Mouse (Mus musculus) hindbrain, embryonic 15.5 days (tissue): Measurements from ENCODE around the gene Kcnma1. TPM values are rescaled to one million over a fixed set of nuclear protein-coding genes. Genes with fewer than 3 reads are reported as not detected.

Source experiments
- ATAC-seq: fragments of 200-750 bp; cut with Nextera tagmentation; 2 replicates; pipeline ENCODE4 v1.8.0; 2017; ENCODE audit warnings: low read depth, moderate number of reproducible peaks, moderate TSS enrichment; ENCODE audit not compliant: low FRiP score
- H3K27ac ChIP-seq: fragments of 300-500 bp; sonication (generic); replicated peaks from 2 replicates; pipeline ENCODE4 v1.5.1; 2015; ENCODE audit warnings: mild to moderate bottlenecking, inconsistent platforms
- H3K27me3 ChIP-seq: fragments of 300-500 bp; sonication (generic); 2 replicates; pipeline ENCODE4 v1.6.1; 2015; ENCODE audit warnings: control low read depth, inconsistent platforms
- H3K36me3 ChIP-seq: fragments of 300-500 bp; sonication (generic); 2 replicates; pipeline ENCODE4 v1.6.1; 2015; ENCODE audit warnings: control low read depth, inconsistent platforms
- H3K4me1 ChIP-seq: fragments of 300-500 bp; sonication (generic); replicated peaks from 2 replicates; pipeline ENCODE4 v1.6.1; 2015; ENCODE audit warnings: control low read depth, inconsistent platforms
- H3K4me2 ChIP-seq: fragments of 300-500 bp; sonication (generic); 2 replicates; pipeline ENCODE4 v1.6.1; 2015; ENCODE audit warnings: moderate library complexity, mild to moderate bottlenecking, inconsistent platforms
- H3K4me3 ChIP-seq: fragments of 300-500 bp; sonication (generic); 2 replicates; pipeline ENCODE4 v1.5.1; 2015; ENCODE audit warnings: mild to moderate bottlenecking, inconsistent platforms
- H3K9ac ChIP-seq: fragments of 300-500 bp; sonication (generic); 2 replicates; pipeline ENCODE4 v1.6.1; 2015; ENCODE audit warnings: inconsistent platforms
- H3K9me3 ChIP-seq: fragments of 300-500 bp; sonication (generic); 2 replicates; pipeline ENCODE4 v1.6.1; 2016; ENCODE audit warnings: control low read depth, inconsistent platforms
- WGBS: fragments of 180-500 bp; shearing (Covaris S2); methylation state at CpG from one replicate; pipeline ENCODE4 v1.1.7; 2015; 5-methylcytosine and 5-hydroxymethylcytosine counted together
- polyA plus RNA-seq: library from polyadenylated mRNA; unstranded; fragments of >200 nt; fragmentation: Nextera tagmentation; extraction: Ambion mirVana; gene quantifications from 2 replicates; pipeline ENCODE4 v1.2.1, GENCODE M21; 2015

Gene Kcnma1
- polyA plus RNA-seq = 16.6 and 17.1 TPM in 2 replicates

DNA sequence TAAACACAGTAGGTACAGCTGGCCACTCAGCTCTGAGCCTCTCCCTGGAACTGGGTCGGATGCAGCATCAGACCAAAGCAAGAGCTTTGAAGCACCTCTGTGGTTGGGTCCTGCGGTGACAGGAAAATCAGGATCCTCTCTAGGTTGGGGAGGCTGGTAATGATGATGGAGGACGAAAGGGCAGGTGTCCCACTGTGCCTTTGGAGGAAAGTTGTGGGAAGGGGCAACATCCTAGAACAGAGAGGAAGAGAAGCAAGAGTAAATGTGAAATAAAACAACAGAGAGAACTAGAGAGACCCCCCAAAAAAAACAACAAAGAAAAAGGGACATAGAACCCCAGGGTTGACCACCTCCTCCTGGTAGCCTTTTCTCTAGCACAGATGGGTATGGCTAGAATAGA is at the start of gene Kcnma1:
Gene Kcnma1 (minus strand): TSS at position 101 of the 400 bp plus-strand sequence.
- no peak within 1 kb of the TSS for H3K9ac ChIP-seq
- no peak within 1 kb of the TSS for H3K4me2 ChIP-seq
- no peak within 1 kb of the TSS for H3K27ac ChIP-seq
- no peaks in the 10 kb centered on the region for H3K36me3 ChIP-seq
- no peak for ATAC-seq
- no peaks in the 10 kb centered on the region for H3K27me3 ChIP-seq
- no peaks in the 10 kb centered on the region for H3K4me1 ChIP-seq
- 58% methylated on average over 3 of the region's 3 CpGs for WGBS
- H3K4me3 ChIP-seq = no peak within 1 kb of the TSS
- H3K9me3 ChIP-seq = no peaks in the 10 kb centered on the region

- Histone ChIP-seq H3K4me3 (no peak overlapping the region), H3K27me3 (no peaks in the 10 kb centered on the region), H3K9ac (no peak overlapping the region), H3K36me3 (no peaks in the 10 kb centered on the region), H3K9me3 (no peaks in the 10 kb centered on the region), H3K4me1 (no peaks in the 10 kb centered on the region), H3K4me2 (no peak overlapping the region), H3K27ac (no peak overlapping the region)
- no peak for ATAC-seq
- WGBS = 40% methylated on average over 8 of the region's 8 CpGs
Measured at GRCm38 (mm10) chr14:24059747-24060146, 45.5 kb upstream of the Kcnma1 start.

GRCm38 (mm10) chr14:24059287-24059686 is 45.0 kb upstream of the Kcnma1 start:
- Histone ChIP-seq H3K4me3 (no peak overlapping the region), H3K27ac (no peak overlapping the region), H3K27me3 (no peaks in the 10 kb centered on the region), H3K9ac (no peak overlapping the region), H3K36me3 (no peaks in the 10 kb centered on the region), H3K9me3 (no peaks in the 10 kb centered on the region), H3K4me1 (no peaks in the 10 kb centered on the region), H3K4me2 (no peak overlapping the region)
- ATAC-seq = no peak
- WGBS = 89% methylated on average over 4 of the region's 4 CpGs

- Histone ChIP-seq H3K4me2 (no peak overlapping the region), H3K36me3 (no peaks in the 10 kb centered on the region), H3K27ac (no peak overlapping the region), H3K9ac (no peak overlapping the region), H3K4me3 (no peak overlapping the region), H3K9me3 (no peaks in the 10 kb centered on the region), H3K27me3 (no peaks in the 10 kb centered on the region), H3K4me1 (no peaks in the 10 kb centered on the region)
- WGBS = 83% methylated on average over 2 of the region's 2 CpGs
- ATAC-seq = no peak
Measured at GRCm38 (mm10) chr14:24051821-24052220, 37.5 kb upstream of the Kcnma1 start.

DNA sequence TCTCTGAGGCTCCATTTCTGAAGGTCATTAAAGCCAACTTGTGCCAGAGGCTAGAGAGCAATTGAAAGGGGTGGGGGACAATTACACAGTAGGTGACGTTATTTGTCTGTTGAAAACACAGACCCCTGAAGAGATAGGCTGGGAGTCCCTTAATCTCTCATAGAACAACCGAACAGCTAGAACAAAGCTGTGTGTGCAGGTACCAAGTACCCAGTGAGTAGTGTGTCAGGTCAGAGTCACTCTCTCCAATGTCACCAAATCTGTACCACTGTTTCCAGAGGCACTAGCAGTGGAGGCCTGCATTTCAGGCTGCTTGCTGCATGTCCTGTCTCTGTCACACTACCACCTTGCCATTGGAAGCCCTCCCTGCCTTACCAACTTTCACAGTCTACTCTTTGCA is 22.3 kb upstream of the Kcnma1 start:
- Histone ChIP-seq H3K27me3 (no peaks in the 10 kb centered on the region), H3K4me3 (no peak overlapping the region), H3K4me1 (no peaks in the 10 kb centered on the region), H3K4me2 (no peak overlapping the region), H3K27ac (no peak overlapping the region), H3K9ac (no peak overlapping the region), H3K9me3 (no peaks in the 10 kb centered on the region), H3K36me3 (no peaks in the 10 kb centered on the region)
- WGBS = 38% methylated on average over 2 of the region's 2 CpGs
- ATAC-seq = no peak

- no peak for ATAC-seq
- H3K9me3 ChIP-seq = no peaks in the 10 kb centered on the region
- H3K36me3 ChIP-seq = no peaks in the 10 kb centered on the region
- H3K4me1 ChIP-seq = no peaks in the 10 kb centered on the region
- no peak overlapping the region for H3K4me3 ChIP-seq
- H3K27ac ChIP-seq = no peak overlapping the region
- no peak overlapping the region for H3K9ac ChIP-seq
- 38% methylated on average over 4 of the region's 4 CpGs for WGBS
- H3K27me3 ChIP-seq = no peaks in the 10 kb centered on the region
- H3K4me2 ChIP-seq = no peak overlapping the region
Measured at GRCm38 (mm10) chr14:24036208-24036535, 21.9 kb upstream of the Kcnma1 start.

DNA sequence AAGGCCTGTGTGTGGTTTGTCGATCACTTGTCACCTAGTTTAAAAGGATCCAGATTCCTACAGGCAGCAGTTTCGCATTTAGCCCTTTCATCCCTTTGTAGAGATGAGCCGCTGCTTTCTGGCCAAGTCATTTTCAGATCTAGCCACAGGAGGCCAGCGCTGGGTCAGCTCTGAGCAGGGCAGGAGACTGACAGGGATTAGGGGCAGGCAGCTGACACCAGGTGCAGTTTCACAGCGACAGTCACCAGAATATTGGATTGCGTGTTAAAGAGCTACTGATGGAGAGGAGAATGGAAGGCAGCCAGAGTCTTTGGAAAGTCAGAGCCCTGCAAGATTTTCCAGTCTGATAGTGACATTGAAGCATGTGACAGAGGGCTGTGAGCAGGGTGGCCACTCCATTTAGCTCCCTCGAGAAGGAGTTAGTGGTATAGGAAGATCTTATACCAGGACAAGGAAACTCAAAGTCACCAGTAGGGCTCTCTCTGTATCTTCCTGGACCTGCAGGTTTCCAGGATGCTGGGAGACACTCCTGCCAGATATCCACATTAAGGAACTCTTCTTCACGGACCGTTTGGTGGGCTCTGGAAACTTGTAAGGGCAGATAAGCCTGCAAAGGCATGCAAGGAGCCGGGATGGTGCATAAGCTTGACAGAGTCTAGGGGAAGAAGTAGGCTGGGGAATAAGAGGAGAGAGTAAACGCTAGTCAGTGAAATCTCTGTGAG is 21.4 kb upstream of the Kcnma1 start:
- Histone ChIP-seq H3K36me3 (no peaks in the 10 kb centered on the region), H3K4me1 (no peaks in the 10 kb centered on the region), H3K9me3 (no peaks in the 10 kb centered on the region), H3K4me3 (no peak overlapping the region), H3K9ac (no peak overlapping the region), H3K27me3 (no peaks in the 10 kb centered on the region), H3K4me2 (no peak overlapping the region), H3K27ac (no peak overlapping the region)
- no peak for ATAC-seq
- 23% methylated on average over 11 of the region's 11 CpGs for WGBS

DNA sequence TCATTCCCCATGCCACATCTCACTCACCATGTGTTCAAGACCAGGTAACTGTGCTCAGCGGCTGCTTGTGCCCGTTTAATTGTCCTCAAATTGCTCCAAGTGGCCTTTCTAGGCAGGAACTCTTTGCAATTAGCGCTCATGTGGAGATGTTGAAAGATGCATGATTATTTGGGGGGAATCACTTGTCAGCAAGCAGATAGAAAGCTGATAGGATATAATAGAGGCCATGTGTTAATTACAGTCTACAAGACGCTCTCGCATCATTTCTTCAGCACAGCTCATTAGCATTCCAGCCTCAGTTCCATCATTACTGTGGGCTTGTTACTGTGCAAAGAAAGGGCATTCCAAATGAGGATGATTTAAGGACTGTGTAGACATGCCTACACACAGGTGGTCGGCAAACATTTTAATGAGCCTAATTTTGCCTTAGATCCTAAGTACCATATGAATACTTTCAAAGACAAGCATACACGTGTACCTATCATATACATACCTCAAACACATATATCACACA is 18.6 kb upstream of the Kcnma1 start:
- no peak for ATAC-seq
- Histone ChIP-seq H3K4me1 (no peaks in the 10 kb centered on the region), H3K9ac (no peak overlapping the region), H3K4me3 (no peak overlapping the region), H3K9me3 (no peaks in the 10 kb centered on the region), H3K4me2 (no peak overlapping the region), H3K36me3 (no peaks in the 10 kb centered on the region), H3K27ac (no peak overlapping the region), H3K27me3 (no peaks in the 10 kb centered on the region)
- WGBS = 79% methylated on average over 7 of the region's 7 CpGs

- H3K27ac ChIP-seq = no peak overlapping the region
- H3K9ac ChIP-seq = no peak overlapping the region
- H3K27me3 ChIP-seq = no peaks in the 10 kb centered on the region
- H3K36me3 ChIP-seq = no peaks in the 10 kb centered on the region
- no peak overlapping the region for H3K4me2 ChIP-seq
- H3K9me3 ChIP-seq = no peaks in the 10 kb centered on the region
- H3K4me1 ChIP-seq = no peaks in the 10 kb centered on the region
- no peak overlapping the region for H3K4me3 ChIP-seq
- no peak for ATAC-seq
- 56% methylated on average over 3 of the region's 3 CpGs for WGBS
Measured at GRCm38 (mm10) chr14:24032201-24032600, 17.9 kb upstream of the Kcnma1 start.

- 83% methylated on average over 4 of the region's 4 CpGs for WGBS
- Histone ChIP-seq H3K9ac (no peak overlapping the region), H3K27me3 (no peaks in the 10 kb centered on the region), H3K36me3 (no peaks in the 10 kb centered on the region), H3K4me1 (no peaks in the 10 kb centered on the region), H3K27ac (no peak overlapping the region), H3K9me3 (no peaks in the 10 kb centered on the region), H3K4me3 (no peak overlapping the region), H3K4me2 (no peak overlapping the region)
- ATAC-seq = no peak
Measured at GRCm38 (mm10) chr14:24020718-24021117, 6.4 kb upstream of the Kcnma1 start.

DNA sequence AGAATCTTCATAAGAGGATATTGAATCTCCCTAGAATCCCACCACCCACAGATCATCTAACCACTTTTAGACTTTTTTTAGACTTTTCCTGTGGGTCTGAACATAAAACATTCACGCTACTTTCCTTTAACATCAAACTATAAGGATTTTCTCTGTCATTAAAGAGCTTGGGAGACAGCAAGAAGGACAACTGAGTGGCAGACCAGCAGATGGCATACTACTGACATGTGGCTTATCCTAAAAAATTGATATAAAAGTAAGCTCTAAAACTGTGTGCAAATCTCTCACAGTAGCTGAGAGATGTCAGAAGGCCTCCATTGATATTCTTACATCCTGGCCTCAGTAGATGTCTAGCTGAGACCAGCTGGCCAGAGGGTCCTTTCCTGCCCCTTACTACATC is 4.3 kb downstream of the Kcnma1 start:
- H3K9me3 ChIP-seq = no peaks in the 10 kb centered on the region
- whole genome bisulfite sequencing = 81% methylated on average over 1 of the region's 1 CpGs
- H3K9ac ChIP-seq = no peak overlapping the region
- H3K4me2 ChIP-seq = no peak overlapping the region
- H3K36me3 ChIP-seq = no peaks in the 10 kb centered on the region
- no peak overlapping the region for H3K27ac ChIP-seq
- H3K4me1 ChIP-seq = peaks cover 11% of the 10 kb centered on the region
- H3K27me3 ChIP-seq = peaks cover 8% of the 10 kb centered on the region
- no peak overlapping the region for H3K4me3 ChIP-seq
- no peak for ATAC-seq

- Histone ChIP-seq H3K4me3 (no peak overlapping the region), H3K4me1 (peaks cover 13% of the 10 kb centered on the region), H3K27me3 (peaks cover 8% of the 10 kb centered on the region), H3K4me2 (no peak overlapping the region), H3K9ac (no peak overlapping the region), H3K36me3 (no peaks in the 10 kb centered on the region), H3K9me3 (no peaks in the 10 kb centered on the region), H3K27ac (no peak overlapping the region)
- 10% methylated on average over 7 of the region's 7 CpGs for WGBS
- ATAC-seq = no peak
Measured at GRCm38 (mm10) chr14:24008252-24008651, 6.0 kb downstream of the Kcnma1 start.

DNA sequence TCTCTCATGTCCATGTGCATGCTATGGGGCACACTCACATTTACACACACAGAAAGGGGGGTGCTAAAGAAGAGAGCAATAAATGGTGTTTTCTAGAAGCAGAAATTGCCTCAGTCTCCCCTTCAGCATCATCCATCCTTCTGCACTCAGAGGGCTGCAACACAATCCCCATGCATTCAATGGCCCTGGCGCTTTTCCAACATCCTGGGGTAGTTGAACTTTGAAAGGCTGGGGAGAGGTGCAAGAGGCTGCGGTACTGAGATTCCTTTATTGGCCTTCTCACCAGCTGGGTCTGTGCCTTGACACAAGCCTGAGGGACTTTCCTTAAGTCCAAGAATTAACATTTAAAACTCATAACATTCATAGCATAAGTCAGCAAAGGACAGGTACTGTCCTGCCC is 8.0 kb downstream of the Kcnma1 start:
- peaks cover 32% of the 10 kb centered on the region for H3K4me1 ChIP-seq
- H3K4me3 ChIP-seq = no peak overlapping the region
- H3K9me3 ChIP-seq = no peaks in the 10 kb centered on the region
- no peak overlapping the region for H3K4me2 ChIP-seq
- H3K9ac ChIP-seq = no peak overlapping the region
- no peak for ATAC-seq
- peaks cover 8% of the 10 kb centered on the region for H3K27me3 ChIP-seq
- H3K27ac ChIP-seq = no peak overlapping the region
- no peaks in the 10 kb centered on the region for H3K36me3 ChIP-seq
- WGBS = 56% methylated on average over 2 of the region's 2 CpGs
